Mouse (Mus musculus) bone marrow, adult 2 months (tissue): Measurements from ENCODE around the gene Zfp217. TPM values are rescaled to one million over a fixed set of nuclear protein-coding genes. Genes with fewer than 3 reads are reported as not detected.

ENCODE experiments used
- H3K27ac ChIP-seq: fragments of 200-500 bp; 2 replicates; pipeline ENCODE4 v1.5.1; 2012; ENCODE audit warnings: low read depth, mild to moderate bottlenecking, control low read depth, inconsistent platforms, low read length; ENCODE audit not compliant: control insufficient read depth, poor library complexity, insufficient read depth
- H3K4me1 ChIP-seq: fragments of 200-500 bp; 2 replicates; pipeline ENCODE4 v1.6.1; 2011; ENCODE audit warnings: low read length; ENCODE audit not compliant: control insufficient read depth, insufficient read depth
- H3K4me3 ChIP-seq: fragments of 200-500 bp; replicated peaks from 2 replicates; pipeline ENCODE3; 2011; ENCODE audit warnings: mild to moderate bottlenecking, low read depth, low read length, control low read depth; ENCODE audit not compliant: control insufficient read depth
- CTCF ChIP-seq: fragments of 200-500 bp; IDR thresholded peaks from 2 replicates; pipeline ENCODE4 v1.5.1; 2011; ENCODE audit warnings: low read length, control low read depth; ENCODE audit not compliant: control insufficient read depth, insufficient read depth
- POLR2A ChIP-seq: fragments of 200-500 bp; IDR thresholded peaks from 2 replicates; pipeline ENCODE4 v1.6.1; 2011; ENCODE audit warnings: low read depth, mild to moderate bottlenecking, control low read depth, low read length, borderline replicate concordance; ENCODE audit not compliant: control insufficient read depth
- WGBS: fragments of 180-500 bp; shearing (Covaris S2); methylation state at CpG from one replicate; pipeline ENCODE4 v1.1.7; 2018; 5-methylcytosine and 5-hydroxymethylcytosine counted together
- polyA plus RNA-seq: library from polyadenylated mRNA; stranded (reverse); fragments of >200 nt; gene quantifications from 2 replicates; pipeline ENCODE4 v1.2.4, GENCODE M21; 2011; ENCODE audit warnings: low replicate concordance; ENCODE audit not compliant: missing spikeins, insufficient read depth, insufficient read length

Gene Zfp217
- polyA plus RNA-seq, 1 experiment = 23.7 TPM

DNA sequence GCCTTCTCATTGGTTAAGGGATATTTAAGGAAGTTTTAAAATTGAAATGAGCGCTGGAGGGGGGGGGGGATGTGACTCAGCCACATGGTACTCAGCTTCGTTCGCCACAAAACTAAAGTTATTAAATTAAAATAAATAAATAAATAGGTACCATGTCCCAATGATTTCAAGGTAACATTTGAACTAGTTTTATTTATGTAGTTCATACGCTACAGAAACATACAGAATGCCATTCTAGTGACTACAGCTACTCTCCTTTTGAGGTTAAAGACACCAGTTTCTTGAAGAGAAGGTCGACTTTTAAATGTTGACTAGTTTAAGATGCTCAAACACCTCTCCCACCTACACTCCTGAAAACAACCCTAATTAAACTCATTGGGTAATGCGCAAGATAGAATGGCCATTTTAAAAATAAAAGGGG is 6.4 kb upstream of the Zfp217 start:
- peak overlapping the region; percentile 97; the same call in 1 of the 2 replicates for H3K27ac ChIP-seq
- H3K4me3 ChIP-seq = peak overlapping the region; percentile 42
- peaks cover 6% of the 10 kb centered on the region; the same call in 1 of the 2 replicates for H3K4me1 ChIP-seq
- 4% methylated on average over 6 of the region's 6 CpGs for WGBS
- TF ChIP-seq CTCF (no peak), POLR2A (no peak)

DNA sequence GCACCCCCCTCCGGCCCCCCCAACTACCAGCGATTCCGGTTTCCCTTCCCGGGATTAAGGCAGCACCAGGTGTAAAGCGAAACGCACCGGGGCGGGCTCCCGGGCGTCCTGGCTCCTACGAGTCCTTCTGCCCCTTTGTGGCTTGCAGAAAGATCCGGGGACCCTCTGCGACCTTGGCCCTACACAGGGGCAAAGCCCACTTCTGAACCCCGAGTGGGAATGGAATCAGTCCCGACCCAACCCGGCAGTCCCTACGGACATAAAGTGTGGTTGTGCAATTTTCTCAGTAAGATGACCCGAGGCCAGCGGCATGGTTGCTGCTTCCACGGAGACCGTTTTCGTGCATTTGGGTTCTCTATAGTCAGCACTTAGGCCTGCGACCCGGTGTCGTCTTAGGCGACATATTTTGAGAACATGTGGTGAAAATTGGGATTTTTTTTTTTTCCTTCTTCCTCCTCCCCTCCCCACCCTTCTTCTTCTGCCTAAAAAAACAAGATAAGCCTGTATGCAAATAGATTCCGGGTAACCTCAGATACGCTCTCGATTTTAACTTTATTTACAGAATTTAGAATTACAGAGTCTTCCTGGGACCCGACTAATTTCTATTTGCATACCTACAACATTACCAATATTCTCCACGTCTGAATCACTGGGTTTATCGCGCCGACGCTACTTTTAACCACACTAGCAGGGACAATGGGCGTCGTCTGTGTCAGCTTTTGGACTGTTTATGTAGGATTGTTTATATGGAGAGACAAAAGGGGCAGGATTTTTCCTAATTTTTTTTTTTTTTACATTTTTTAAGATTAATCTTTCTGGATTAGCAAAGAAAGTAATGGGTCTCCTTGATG is 5.7 kb upstream of the Zfp217 start:
- Histone ChIP-seq H3K4me1 (peaks cover 2% of the 10 kb centered on the region; the same call in 1 of the 2 replicates), H3K4me3 (peak overlapping the region; percentile 76), H3K27ac (peak overlapping the region; percentile 92)
- TF ChIP-seq CTCF = no peak
- no peak for TF ChIP-seq POLR2A
- under 1% methylated on average over 37 of the region's 37 CpGs for WGBS

DNA sequence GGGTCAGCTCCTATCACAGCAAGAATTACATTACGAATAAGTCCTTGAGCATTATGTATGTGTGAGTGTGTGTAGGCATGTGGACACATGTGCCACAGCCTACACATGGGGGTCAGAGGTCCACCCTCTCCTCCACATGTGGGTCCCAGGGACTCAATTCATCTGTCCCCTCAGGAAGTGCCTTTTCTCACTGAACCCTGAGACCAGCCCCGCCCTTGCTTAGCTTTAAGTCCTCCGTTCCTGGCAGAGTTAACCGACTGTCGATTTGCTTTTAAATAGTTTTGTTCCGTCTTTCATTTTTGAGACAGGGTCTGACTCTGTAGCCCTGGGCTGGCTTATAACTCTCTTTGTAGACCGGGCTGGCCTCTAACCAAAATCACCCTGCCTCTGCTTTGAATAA is 5.0 kb upstream of the Zfp217 start:
- peak overlapping the region; percentile 76 for H3K4me3 ChIP-seq
- TF ChIP-seq POLR2A (no peak), CTCF (no peak)
- WGBS = 19% methylated on average over 7 of the region's 7 CpGs
- peak overlapping the region; percentile 82 for H3K27ac ChIP-seq
- H3K4me1 ChIP-seq = peaks cover 2% of the 10 kb centered on the region; the same call in 1 of the 2 replicates

DNA sequence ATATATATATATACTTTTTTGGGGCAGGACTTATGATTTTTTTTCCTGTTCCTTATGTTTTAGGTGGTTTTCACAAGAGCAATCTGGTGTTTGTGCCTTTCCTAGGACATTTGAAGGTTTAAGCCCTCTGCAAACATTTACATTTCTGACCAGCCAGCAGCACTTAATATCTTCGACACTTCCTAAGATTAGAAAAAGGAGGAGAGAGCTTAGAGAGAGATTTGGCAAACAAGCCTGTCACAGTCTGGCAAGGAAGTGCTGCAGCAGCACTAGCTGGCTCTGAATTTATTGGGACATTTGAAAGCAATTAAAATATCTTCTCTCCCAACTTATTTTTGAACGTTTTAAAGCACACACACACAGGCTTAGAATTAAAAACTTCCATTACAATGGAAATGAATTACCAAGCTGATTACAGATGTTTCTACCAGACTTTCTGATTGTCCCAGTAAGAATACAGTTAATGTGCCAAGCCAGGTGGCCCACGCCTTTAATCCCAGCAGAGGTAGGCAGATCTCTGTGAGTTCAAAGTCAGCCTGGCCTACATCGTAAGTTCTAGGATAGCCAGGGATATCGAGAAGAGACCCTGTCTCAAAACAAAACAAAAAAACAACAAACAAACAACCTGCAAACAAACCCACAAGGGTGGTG is 4.3 kb upstream of the Zfp217 start:
- 64% methylated on average over 5 of the region's 5 CpGs for WGBS
- TF ChIP-seq CTCF = no peak
- TF ChIP-seq POLR2A = no peak
- no peak overlapping the region for H3K27ac ChIP-seq
- H3K4me3 ChIP-seq = no peak overlapping the region
- H3K4me1 ChIP-seq = peaks cover 2% of the 10 kb centered on the region; the same call in 1 of the 2 replicates

DNA sequence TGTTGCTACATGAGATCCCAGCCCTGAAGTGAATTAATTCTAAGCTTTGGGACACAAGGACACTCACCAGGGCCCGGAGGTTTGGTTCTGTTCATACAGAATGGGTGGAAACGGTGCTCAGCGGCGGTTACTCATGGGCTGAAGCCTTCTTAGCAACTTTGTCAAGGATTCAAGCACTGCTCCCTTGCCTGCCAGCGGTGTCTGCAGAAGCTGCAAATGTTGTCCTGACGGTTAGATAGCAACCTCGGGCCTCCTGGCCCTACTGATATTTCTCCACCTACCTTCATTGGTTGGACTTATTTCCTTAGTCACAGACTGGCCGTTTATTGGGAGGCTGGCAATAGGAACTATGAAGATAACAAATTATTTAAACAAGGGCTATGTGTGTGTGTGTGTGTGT is 3.6 kb upstream of the Zfp217 start:
- H3K27ac ChIP-seq = peak overlapping the region; percentile 67
- TF ChIP-seq POLR2A (peak; percentile 39; the same call in 1 of the 2 replicates), CTCF (no peak)
- WGBS = 57% methylated on average over 8 of the region's 8 CpGs
- H3K4me3 ChIP-seq = peak overlapping the region; percentile 57
- peaks cover 2% of the 10 kb centered on the region; the same call in 1 of the 2 replicates for H3K4me1 ChIP-seq

DNA sequence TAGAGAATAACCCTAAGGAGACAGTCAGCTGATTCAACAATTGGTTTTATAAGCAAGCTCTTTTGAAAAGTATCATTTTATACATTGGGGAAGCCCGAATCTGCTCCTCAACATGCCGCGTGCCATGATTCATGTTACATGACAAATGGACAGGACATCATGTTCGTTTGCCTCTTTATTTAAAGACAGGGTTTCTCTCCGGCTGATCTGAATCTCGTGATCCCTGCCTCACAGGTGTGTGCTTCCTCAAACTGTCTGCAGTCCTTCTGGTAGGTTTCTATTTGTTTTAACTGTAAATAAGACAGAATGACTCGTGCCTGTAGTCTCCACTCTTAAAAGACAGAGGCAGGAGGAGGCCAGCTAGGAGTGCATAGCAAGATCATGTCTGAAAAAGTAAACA is 925 bp upstream of the Zfp217 start:
- Histone ChIP-seq H3K4me3 (peak overlapping the region; percentile 16), H3K4me1 (peaks cover 2% of the 10 kb centered on the region; the same call in 1 of the 2 replicates), H3K27ac (no peak overlapping the region)
- TF ChIP-seq CTCF = no peak
- TF ChIP-seq POLR2A = no peak
- 46% methylated on average over 7 of the region's 7 CpGs for WGBS

DNA sequence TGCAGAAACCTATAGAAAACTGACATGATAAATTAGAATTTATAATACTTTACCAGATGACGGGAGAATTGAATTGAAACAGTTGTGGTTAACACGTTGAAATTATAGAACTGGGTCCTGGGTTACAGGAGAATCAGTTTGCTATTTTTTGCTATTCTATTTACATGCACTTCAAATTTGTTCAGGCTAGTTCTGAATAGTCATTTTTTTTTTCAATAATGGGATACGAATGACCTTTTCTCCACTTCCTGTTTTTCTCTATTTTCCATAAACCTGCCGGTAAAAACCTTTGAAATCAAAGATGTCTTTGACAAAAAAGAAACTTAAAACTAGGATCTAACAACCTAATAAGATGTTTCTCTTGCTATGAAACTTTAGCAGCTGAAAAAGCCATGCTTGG is 733 bp downstream of the Zfp217 start:
- H3K4me1 ChIP-seq = no peaks in the 10 kb centered on the region; the same call in none of the 2 replicates
- no peak overlapping the region for H3K4me3 ChIP-seq
- H3K27ac ChIP-seq = no peak overlapping the region
- TF ChIP-seq CTCF (no peak), POLR2A (no peak)
- 7% methylated on average over 4 of the region's 4 CpGs for WGBS

DNA sequence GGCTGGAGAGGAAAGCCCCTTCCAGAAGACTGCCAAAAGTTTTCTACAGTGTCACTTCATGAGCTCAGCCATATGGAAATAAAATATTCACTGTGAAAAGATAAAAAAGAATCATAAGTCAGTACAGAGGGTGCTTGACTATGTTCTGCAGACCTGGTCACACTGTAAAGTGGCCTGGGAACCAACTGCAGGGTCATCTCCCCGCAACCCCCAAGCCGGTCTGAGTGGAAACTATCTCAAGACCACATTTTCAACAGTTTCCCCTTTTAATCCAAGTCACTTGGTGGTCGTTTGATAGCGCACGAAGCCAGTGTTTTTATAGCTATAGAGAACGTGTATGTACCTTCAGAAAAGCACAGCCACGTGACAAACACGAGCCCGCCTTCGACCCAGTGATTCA is 3.6 kb downstream of the Zfp217 start:
- Histone ChIP-seq H3K4me3 (no peak overlapping the region), H3K4me1 (no peaks in the 10 kb centered on the region; the same call in none of the 2 replicates), H3K27ac (no peak overlapping the region)
- WGBS = 37% methylated on average over 10 of the region's 10 CpGs
- no peak for TF ChIP-seq CTCF
- no peak for TF ChIP-seq POLR2A
